In genomic region chr16:4595527-4595963, GRCm38 (mm10) we compare ENCODE assay signal across 8 mouse cellular contexts. TPM values are rescaled to one million over a fixed set of nuclear protein-coding genes. Genes with fewer than 3 reads are reported as not detected.
DNase-seq lines count a peak whose midpoint lies in the region; ATAC-seq and TF ChIP-seq lines count a peak whose summit lies in the region.

No protein-coding gene starts in this region.

- 4% methylated on average over 5 of the region's 5 CpGs for WGBS in hindbrain, embryonic 10.5 days
- 1% methylated on average over 5 of the region's 5 CpGs for WGBS in limb, embryonic 13.5 days
- WGBS in midbrain, postnatal 0 days: 1% methylated on average over 5 of the region's 5 CpGs

- no peaks in the 10 kb centered on the region for H3K9me3 ChIP-seq in G1E (replicated peaks)
- H3K9me3 ChIP-seq in hindbrain, embryonic 10.5 days: peaks cover 1% of the 10 kb centered on the region; the same call in 1 of the 2 replicates
- no peaks in the 10 kb centered on the region for H3K9me3 ChIP-seq in limb, embryonic 13.5 days
- no peaks in the 10 kb centered on the region for H3K9me3 ChIP-seq in midbrain, postnatal 0 days (ENCODE audit: low read length)

- peaks cover 22% of the 10 kb centered on the region for H3K4me1 ChIP-seq in G1E (ENCODE audit: insufficient read depth, low read depth, low read length)
- peaks cover 21% of the 10 kb centered on the region for H3K4me1 ChIP-seq in embryonic fibroblast, embryonic 13.5 days (ENCODE audit: control insufficient read depth, insufficient read depth, low read length)
- H3K4me1 ChIP-seq in hindbrain, embryonic 10.5 days (replicated peaks): peaks cover 80% of the 10 kb centered on the region
- peaks cover 76% of the 10 kb centered on the region for H3K4me1 ChIP-seq in limb, embryonic 13.5 days
- peaks cover 15% of the 10 kb centered on the region; the same call in 1 of the 2 replicates for H3K4me1 ChIP-seq in midbrain, postnatal 0 days (ENCODE audit: insufficient read depth, low read length)

- no peak for ATAC-seq in G1E (ENCODE audit: extremely low read depth, insufficient number of reproducible peaks, low FRiP score, poor library complexity, severe bottlenecking)
- ATAC-seq in limb, embryonic 13.5 days (ENCODE audit: low FRiP score, low read depth): no peak
- ATAC-seq in midbrain, postnatal 0 days (ENCODE audit: low FRiP score): peak; percentile 12; the same call in 1 of the 2 replicates

- peak; percentile 72 for DNase-seq in adrenal gland, postnatal 10 days
- DNase-seq in adrenal gland, adult 18-20 months (ENCODE audit: low spot score in 2 of 2): no peak
- DNase-seq in G1E (ENCODE audit: low spot score): no peak
- DNase-seq in hindbrain, embryonic 10.5 days (ENCODE audit: low spot score): no peak
- DNase-seq in midbrain, postnatal 0 days (ENCODE audit: low spot score): no peak
- no peak for DNase-seq in left cerebral cortex, adult 18-20 months (ENCODE audit: low spot score in 2 of 2)

- peak overlapping the region; percentile 94 for H3K27ac ChIP-seq in embryonic fibroblast, embryonic 13.5 days (ENCODE audit: insufficient read depth, low read length)
- H3K27ac ChIP-seq in hindbrain, embryonic 10.5 days: peak overlapping the region; percentile 99
- H3K27ac ChIP-seq in limb, embryonic 13.5 days: peak overlapping the region; percentile 96
- no peak overlapping the region for H3K27ac ChIP-seq in midbrain, postnatal 0 days (ENCODE audit: low read depth, low read length)

- 0 out of 2 replicates have a peak, but pooled peaks have one; percentile 31 for TF ChIP-seq POLR2A in embryonic fibroblast, embryonic 13.5 days (IDR thresholded peaks at IDR 0.05; ENCODE audit: low read depth, low read length)

- peaks cover 83% of the 10 kb centered on the region for H3K27me3 ChIP-seq in G1E (ENCODE audit: insufficient read depth, low read length)
- H3K27me3 ChIP-seq in hindbrain, embryonic 10.5 days (ENCODE audit: insufficient read depth, poor library complexity, severe bottlenecking): no peaks in the 10 kb centered on the region
- H3K27me3 ChIP-seq in limb, embryonic 13.5 days: no peaks in the 10 kb centered on the region
- no peaks in the 10 kb centered on the region for H3K27me3 ChIP-seq in midbrain, postnatal 0 days (ENCODE audit: insufficient read depth, low read length)

- H3K4me2 ChIP-seq in limb, embryonic 13.5 days (replicated peaks): peak overlapping the region; percentile 100
- H3K4me2 ChIP-seq in midbrain, postnatal 0 days (ENCODE audit: low read depth, low read length, poor library complexity, severe bottlenecking): peak overlapping the region; percentile 92

- H3K36me3 ChIP-seq in G1E (replicated peaks): no peaks in the 10 kb centered on the region
- peaks cover 8% of the 10 kb centered on the region for H3K36me3 ChIP-seq in hindbrain, embryonic 10.5 days
- H3K36me3 ChIP-seq in limb, embryonic 13.5 days: peaks cover 10% of the 10 kb centered on the region
- no peaks in the 10 kb centered on the region; the same call in 1 of the 2 replicates for H3K36me3 ChIP-seq in midbrain, postnatal 0 days (ENCODE audit: insufficient read depth, low read length)

- no peak for TF ChIP-seq CTCF in G1E (IDR thresholded peaks at IDR 0.05; ENCODE audit: low read depth, low read length)
- TF ChIP-seq CTCF in embryonic fibroblast, embryonic 13.5 days (IDR thresholded peaks at IDR 0.05; ENCODE audit: borderline replicate concordance, insufficient read depth, low read length): no peak
- TF ChIP-seq CTCF in midbrain, postnatal 0 days (IDR thresholded peaks at IDR 0.05): no peak

- peak overlapping the region; percentile 16; the same call in 1 of the 2 replicates for H3K4me3 ChIP-seq in G1E (ENCODE audit: low read depth, low read length)
- H3K4me3 ChIP-seq in embryonic fibroblast, embryonic 13.5 days (ENCODE audit: insufficient read depth, low read length): peak overlapping the region; percentile 94
- peak overlapping the region; percentile 90 for H3K4me3 ChIP-seq in hindbrain, embryonic 10.5 days
- peak overlapping the region; percentile 90 for H3K4me3 ChIP-seq in limb, embryonic 13.5 days
- H3K4me3 ChIP-seq in midbrain, postnatal 0 days (ENCODE audit: low read depth, low read length): peak overlapping the region; percentile 83

- peak overlapping the region; percentile 97 for H3K9ac ChIP-seq in limb, embryonic 13.5 days
- peak overlapping the region; percentile 90 for H3K9ac ChIP-seq in midbrain, postnatal 0 days (replicated peaks; ENCODE audit: low read length, poor library complexity, severe bottlenecking)

RNA-seq across cellular contexts. Expression of gene Glis2, which starts 1.0 kb away (rescaled TPM):
- 10 to 100 TPM; 22.9 to 34.3 TPM for total RNA-seq in adrenal gland, postnatal 10 days (2021)
- total RNA-seq in adrenal gland, adult 18-20 months (2021): 10 to 100 TPM; 11.3 to 11.5 TPM
- total RNA-seq in G1E (2014; fragmentation: Nextera tagmentation) (2.6 and 2.8 TPM in 2 replicates), G1E (2017) (1.0 and 1.2 TPM in 2 replicates)
- 2.6 and 3.0 TPM in 2 replicates for polyA plus RNA-seq in G1E (2012)
- polyA plus RNA-seq in embryonic fibroblast, embryonic 13.5 days (2011; ENCODE audit: insufficient read length, low read depth, missing spikeins): 52.2 and 64.0 TPM in 2 replicates
- polyA plus RNA-seq in hindbrain, embryonic 10.5 days (2016; fragmentation: Nextera tagmentation; extraction: Ambion mirVana): 27.3 and 27.9 TPM in 2 replicates
- 32.0 and 39.4 TPM in 2 replicates for polyA plus RNA-seq in limb, embryonic 13.5 days (2015; fragmentation: Nextera tagmentation; extraction: Ambion mirVana)
- total RNA-seq in midbrain, postnatal 0 days (2014; rRNA removed): 20.0 and 20.6 TPM in 2 replicates
- 10.8 and 12.0 TPM in 2 replicates for polyA plus RNA-seq in midbrain, postnatal 0 days (2015; fragmentation: Nextera tagmentation; extraction: Ambion mirVana)
- total RNA-seq in left cerebral cortex, adult 18-20 months (2021): 10 to 100 TPM; 12.4 to 16.6 TPM

RNA-seq across cellular contexts. Expression of gene Pam16, which starts 29.2 kb away (rescaled TPM):
- total RNA-seq in adrenal gland, postnatal 10 days (2021): 100 to 1,000 TPM; 115 to 116 TPM
- total RNA-seq in adrenal gland, adult 18-20 months (2021): 100 to 1,000 TPM; 117 to 118 TPM
- 65.3 and 70.0 TPM in 2 replicates for total RNA-seq in G1E (2014; fragmentation: Nextera tagmentation)
- total RNA-seq in G1E (2017): 41.7 and 48.3 TPM in 2 replicates
- polyA plus RNA-seq in G1E (2012): 35.3 and 51.6 TPM in 2 replicates
- 30.5 and 33.1 TPM in 2 replicates for polyA plus RNA-seq in embryonic fibroblast, embryonic 13.5 days (2011; ENCODE audit: insufficient read length, low read depth, missing spikeins)
- polyA plus RNA-seq in hindbrain, embryonic 10.5 days (2016; fragmentation: Nextera tagmentation; extraction: Ambion mirVana): 88.0 and 131 TPM in 2 replicates
- polyA plus RNA-seq in limb, embryonic 13.5 days (2015; fragmentation: Nextera tagmentation; extraction: Ambion mirVana): 105 and 106 TPM in 2 replicates
- 31.7 and 40.2 TPM in 2 replicates for total RNA-seq in midbrain, postnatal 0 days (2014; rRNA removed)
- polyA plus RNA-seq in midbrain, postnatal 0 days (2015; fragmentation: Nextera tagmentation; extraction: Ambion mirVana): 134 TPM in 2 replicates
- 10 to 100 TPM; 72.1 to 86.6 TPM for total RNA-seq in left cerebral cortex, adult 18-20 months (2021)

RNA-seq across cellular contexts. Expression of gene Tfap4, which starts 35.9 kb away (rescaled TPM):
- total RNA-seq in adrenal gland, postnatal 10 days (2021): 10 to 100 TPM in 1 of 2 experiments, 1 to 10 TPM in 1; 6.5 to 12.3 TPM
- 1 to 10 TPM; 5.1 to 5.7 TPM for total RNA-seq in adrenal gland, adult 18-20 months (2021)
- total RNA-seq in G1E (2014; fragmentation: Nextera tagmentation) (46.3 and 69.0 TPM in 2 replicates), G1E (2017) (23.2 and 26.0 TPM in 2 replicates)
- polyA plus RNA-seq in G1E (2012): 81.1 and 87.0 TPM in 2 replicates
- 3.4 and 6.9 TPM in 2 replicates for polyA plus RNA-seq in embryonic fibroblast, embryonic 13.5 days (2011; ENCODE audit: insufficient read length, low read depth, missing spikeins)
- polyA plus RNA-seq in hindbrain, embryonic 10.5 days (2016; fragmentation: Nextera tagmentation; extraction: Ambion mirVana): 21.3 and 27.5 TPM in 2 replicates
- polyA plus RNA-seq in limb, embryonic 13.5 days (2015; fragmentation: Nextera tagmentation; extraction: Ambion mirVana): 24.9 and 26.3 TPM in 2 replicates
- 6.7 and 6.8 TPM in 2 replicates for total RNA-seq in midbrain, postnatal 0 days (2014; rRNA removed)
- 5.2 and 5.9 TPM in 2 replicates for polyA plus RNA-seq in midbrain, postnatal 0 days (2015; fragmentation: Nextera tagmentation; extraction: Ambion mirVana)
- total RNA-seq in left cerebral cortex, adult 18-20 months (2021): 1 to 10 TPM; 3.5 to 3.6 TPM

RNA-seq across cellular contexts. Expression of gene Vasn, which starts 44.2 kb away (rescaled TPM):
- total RNA-seq in adrenal gland, postnatal 10 days (2021): 10 to 100 TPM; 10.0 to 14.7 TPM
- total RNA-seq in adrenal gland, adult 18-20 months (2021): 10 to 100 TPM; 10.0 to 15.3 TPM
- total RNA-seq in G1E (2014; fragmentation: Nextera tagmentation) (0.30 TPM in 1 of 2 replicates, not detected in the other), G1E (2017) (0.05 and 0.12 TPM in 2 replicates)
- 0.03 and 0.04 TPM in 2 replicates for polyA plus RNA-seq in G1E (2012)
- polyA plus RNA-seq in embryonic fibroblast, embryonic 13.5 days (2011; ENCODE audit: insufficient read length, low read depth, missing spikeins): 72.1 and 79.5 TPM in 2 replicates
- polyA plus RNA-seq in hindbrain, embryonic 10.5 days (2016; fragmentation: Nextera tagmentation; extraction: Ambion mirVana): 10.3 and 12.6 TPM in 2 replicates
- 35.6 and 35.9 TPM in 2 replicates for polyA plus RNA-seq in limb, embryonic 13.5 days (2015; fragmentation: Nextera tagmentation; extraction: Ambion mirVana)
- total RNA-seq in midbrain, postnatal 0 days (2014; rRNA removed): 12.0 and 14.2 TPM in 2 replicates
- polyA plus RNA-seq in midbrain, postnatal 0 days (2015; fragmentation: Nextera tagmentation; extraction: Ambion mirVana): 4.7 TPM in 2 replicates
- 10 to 100 TPM; 11.5 to 11.6 TPM for total RNA-seq in left cerebral cortex, adult 18-20 months (2021)

RNA-seq across cellular contexts. Expression of gene Dnaja3, which starts 44.2 kb away (rescaled TPM):
- total RNA-seq in adrenal gland, postnatal 10 days (2021): 100 to 1,000 TPM; 161 to 167 TPM
- 100 to 1,000 TPM; 132 to 145 TPM for total RNA-seq in adrenal gland, adult 18-20 months (2021)
- total RNA-seq in G1E (2014; fragmentation: Nextera tagmentation) (53.1 and 56.1 TPM in 2 replicates), G1E (2017) (63.5 and 73.2 TPM in 2 replicates)
- polyA plus RNA-seq in G1E (2012): 23.9 and 33.1 TPM in 2 replicates
- 39.7 and 47.6 TPM in 2 replicates for polyA plus RNA-seq in embryonic fibroblast, embryonic 13.5 days (2011; ENCODE audit: insufficient read length, low read depth, missing spikeins)
- 60.7 and 62.7 TPM in 2 replicates for polyA plus RNA-seq in hindbrain, embryonic 10.5 days (2016; fragmentation: Nextera tagmentation; extraction: Ambion mirVana)
- 56.6 and 60.0 TPM in 2 replicates for polyA plus RNA-seq in limb, embryonic 13.5 days (2015; fragmentation: Nextera tagmentation; extraction: Ambion mirVana)
- total RNA-seq in midbrain, postnatal 0 days (2014; rRNA removed): 62.1 and 65.5 TPM in 2 replicates
- 54.1 and 57.0 TPM in 2 replicates for polyA plus RNA-seq in midbrain, postnatal 0 days (2015; fragmentation: Nextera tagmentation; extraction: Ambion mirVana)
- total RNA-seq in left cerebral cortex, adult 18-20 months (2021): 10 to 100 TPM; 61.5 to 64.2 TPM

Comparison
In these comparisons a context has a peak if more than half of its experiments do, and no peak if none do; other contexts are left out.
1. H3K4me3 ChIP-seq: peak in every context shown above with its lines; median percentile 94 in embryonic fibroblast, embryonic 13.5 days; 90 in hindbrain, embryonic 10.5 days; 90 in limb, embryonic 13.5 days; 83 in midbrain, postnatal 0 days; 16 in G1E.